Mouse (Mus musculus) lung, postnatal 14 days (tissue): Measurements from ENCODE around the gene Hyls1.

Experiments used
- DNase-seq: peaks from one replicate; pipeline ENCODE4 v3.0.0; 2021

The Hyls1 gene

GRCm38 (mm10) chr9:35543099-35543860, 26.9 kb downstream of the Hyls1 start:
- DNase-seq, result no peak

- no peak for DNase-seq
Measured at GRCm38 (mm10) chr9:35541941-35542340, 28.3 kb downstream of the Hyls1 start.

GRCm38 (mm10) chr9:35541488-35541887, 28.7 kb downstream of the Hyls1 start:
- peak; percentile 87 for DNase-seq

GRCm38 (mm10) chr9:35541024-35541423, 29.2 kb downstream of the Hyls1 start:
- no peak for DNase-seq

- no peak for DNase-seq
Measured at GRCm38 (mm10) chr9:35539001-35539750, 31.0 kb downstream of the Hyls1 start.

GRCm38 (mm10) chr9:35535876-35536275, 34.3 kb downstream of the Hyls1 start:
- DNase-seq, result no peak

GRCm38 (mm10) chr9:35535110-35535509, 35.1 kb downstream of the Hyls1 start:
- DNase-seq, result peak; percentile 64

GRCm38 (mm10) chr9:35533266-35533665, 36.9 kb downstream of the Hyls1 start:
- no peak for DNase-seq

GRCm38 (mm10) chr9:35529796-35530195, 40.4 kb downstream of the Hyls1 start:
- DNase-seq, result no peak

- DNase-seq, result no peak
Measured at GRCm38 (mm10) chr9:35529141-35529540, 41.1 kb downstream of the Hyls1 start.

GRCm38 (mm10) chr9:35523941-35524411, 46.2 kb downstream of the Hyls1 start:
- DNase-seq, result peak; percentile 75

- peak; percentile 28 for DNase-seq
Measured at GRCm38 (mm10) chr9:35523541-35523940, 46.7 kb downstream of the Hyls1 start.

- DNase-seq, result no peak
Measured at GRCm38 (mm10) chr9:35522821-35523515, 47.2 kb downstream of the Hyls1 start.

GRCm38 (mm10) chr9:35522241-35522640, 48.0 kb downstream of the Hyls1 start:
- no peak for DNase-seq

GRCm38 (mm10) chr9:35520631-35521348, 49.4 kb downstream of the Hyls1 start:
- no peak for DNase-seq

- no peak for DNase-seq
Measured at GRCm38 (mm10) chr9:35518169-35518568, 52.0 kb downstream of the Hyls1 start, which contains the start of gene Gm1113. TSS of gene Gm1113 (minus strand) at chr9:35518269.

- no peak for DNase-seq
Measured at GRCm38 (mm10) chr9:35516711-35517110, 53.5 kb downstream of the Hyls1 start.

- no peak for DNase-seq
Measured at GRCm38 (mm10) chr9:35516182-35516581, 54.0 kb downstream of the Hyls1 start.

GRCm38 (mm10) chr9:35513900-35514299, 56.3 kb downstream of the Hyls1 start:
- DNase-seq, result no peak
